Mouse (Mus musculus) hindbrain, postnatal 0 days (tissue): ENCODE results near the gene Defb48. TPM values are rescaled to one million over a fixed set of nuclear protein-coding genes. Genes with fewer than 3 reads are reported as not detected.

Experiments used
- ATAC-seq: fragments of 200-750 bp; cut with Nextera tagmentation; 2 replicates; pipeline ENCODE4 v1.8.0; 2017; ENCODE audit warnings: mild to moderate bottlenecking, moderate TSS enrichment, moderate library complexity
- DNase-seq: peaks from one replicate; pipeline ENCODE4 v3.0.0-alpha.2; 2015; ENCODE audit warnings: low spot score
- H3K27ac ChIP-seq: fragments of 300-500 bp; sonication (generic); 2 replicates; pipeline ENCODE4 v1.5.1; 2014; ENCODE audit warnings: mild to moderate bottlenecking
- H3K27me3 ChIP-seq: fragments of 300-500 bp; sonication (generic); 2 replicates; pipeline ENCODE4 v1.6.1; 2014; ENCODE audit warnings: low read length, mixed read lengths; ENCODE audit not compliant: insufficient read depth
- H3K36me3 ChIP-seq: fragments of 300-500 bp; sonication (generic); 2 replicates; pipeline ENCODE4 v1.6.1; 2014; ENCODE audit warnings: low read length, mixed read lengths; ENCODE audit not compliant: insufficient read depth
- H3K4me1 ChIP-seq: fragments of 300-500 bp; sonication (generic); 2 replicates; pipeline ENCODE4 v1.6.1; 2014; ENCODE audit warnings: antibody characterized with exemption, low read length, mixed read lengths; ENCODE audit not compliant: insufficient read depth
- H3K4me2 ChIP-seq: fragments of 300-500 bp; sonication (generic); 2 replicates; pipeline ENCODE4 v1.6.1; 2014; ENCODE audit warnings: low read depth, mild to moderate bottlenecking, low read length, moderate library complexity, mixed read lengths
- H3K4me3 ChIP-seq: fragments of 300-500 bp; sonication (generic); 2 replicates; pipeline ENCODE4 v1.5.1; 2014; ENCODE audit warnings: low read length
- H3K9ac ChIP-seq: fragments of 300-500 bp; sonication (generic); replicated peaks from 2 replicates; pipeline ENCODE4 v1.6.1; 2014; ENCODE audit warnings: mild to moderate bottlenecking, low read length, moderate library complexity, mixed read lengths
- H3K9me3 ChIP-seq: fragments of 300-500 bp; sonication (generic); 2 replicates; pipeline ENCODE4 v1.6.1; 2016; ENCODE audit warnings: low read length, mixed read lengths
- CTCF ChIP-seq: IDR thresholded peaks from 2 replicates; pipeline ENCODE4 v1.5.1; 2016; ENCODE audit warnings: antibody characterized with exemption, control low read depth, low read depth
- WGBS: fragments of 180-500 bp; shearing (Covaris S2); extraction: QIAGEN DNeasy Blood & Tissue Kit; methylation state at CpG from one replicate; pipeline ENCODE4 v1.1.7; 2014; 5-methylcytosine and 5-hydroxymethylcytosine counted together
- polyA plus RNA-seq: library from polyadenylated mRNA; unstranded; fragments of >200 nt; fragmentation: Nextera tagmentation; extraction: Ambion mirVana; gene quantifications from 2 replicates; pipeline ENCODE4 v1.2.1, GENCODE M21; 2015
- total RNA-seq: library from RNA; depleted of rRNA; stranded (reverse); fragments of >200 nt; gene quantifications from 2 replicates; pipeline ENCODE4 v1.2.3, GENCODE M21; 2014; rRNA removed

Defb48 gene
- total RNA-seq (not detected in 2 replicates), polyA plus RNA-seq (not detected in 2 replicates)

- Histone ChIP-seq H3K9ac (no peak within 1 kb of the TSS), H3K4me3 (no peak within 1 kb of the TSS), H3K4me1 (no peaks in the 10 kb centered on the region), H3K36me3 (no peaks in the 10 kb centered on the region), H3K27me3 (no peaks in the 10 kb centered on the region), H3K27ac (no peak within 1 kb of the TSS), H3K9me3 (no peaks in the 10 kb centered on the region), H3K4me2 (no peak within 1 kb of the TSS)
- ATAC-seq (no peak), DNase-seq (no peak)
- 69% methylated on average over 1 of the region's 1 CpGs for WGBS
- no peak for TF ChIP-seq CTCF
Observed at GRCm38 (mm10) chr14:62984410-62984809, at the start of gene Defb48. Defb48 (minus strand) TSS chr14:62984510.

GRCm38 (mm10) chr14:63020524-63021156 is 36.3 kb upstream of the Defb48 start:
- Histone ChIP-seq H3K9me3 (no peaks in the 10 kb centered on the region), H3K4me1 (no peaks in the 10 kb centered on the region), H3K9ac (no peak overlapping the region), H3K4me2 (no peak overlapping the region), H3K27me3 (no peaks in the 10 kb centered on the region), H3K36me3 (no peaks in the 10 kb centered on the region), H3K4me3 (no peak overlapping the region), H3K27ac (no peak overlapping the region)
- WGBS = 61% methylated on average over 6 of the region's 6 CpGs
- no peak for TF ChIP-seq CTCF
- ATAC-seq = no peak
- no peak for DNase-seq

GRCm38 (mm10) chr14:63014667-63015066 is 30.4 kb upstream of the Defb48 start:
- no peaks in the 10 kb centered on the region for H3K9me3 ChIP-seq
- ATAC-seq = no peak
- H3K4me3 ChIP-seq = no peak overlapping the region
- TF ChIP-seq CTCF = no peak
- H3K27ac ChIP-seq = no peak overlapping the region
- no peak overlapping the region for H3K4me2 ChIP-seq
- no peak overlapping the region for H3K9ac ChIP-seq
- H3K27me3 ChIP-seq = no peaks in the 10 kb centered on the region
- H3K4me1 ChIP-seq = no peaks in the 10 kb centered on the region
- WGBS = 90% methylated on average over 4 of the region's 4 CpGs
- no peak for DNase-seq
- no peaks in the 10 kb centered on the region for H3K36me3 ChIP-seq

GRCm38 (mm10) chr14:63013082-63013481 is 28.8 kb upstream of the Defb48 start:
- Histone ChIP-seq H3K27ac (no peak overlapping the region), H3K27me3 (no peaks in the 10 kb centered on the region), H3K4me1 (no peaks in the 10 kb centered on the region), H3K4me3 (no peak overlapping the region), H3K9ac (no peak overlapping the region), H3K9me3 (no peaks in the 10 kb centered on the region), H3K36me3 (no peaks in the 10 kb centered on the region), H3K4me2 (no peak overlapping the region)
- DNase-seq (no peak), ATAC-seq (no peak)
- TF ChIP-seq CTCF = no peak
- 81% methylated on average over 4 of the region's 4 CpGs for WGBS

GRCm38 (mm10) chr14:63011471-63011870 is 27.2 kb upstream of the Defb48 start, which contains the start of gene Defb43:
Defb43 (plus strand) TSS chr14:63011771.
- DNase-seq (no peak), ATAC-seq (no peak)
- Histone ChIP-seq H3K9ac (no peak within 1 kb of the TSS), H3K27me3 (no peaks in the 10 kb centered on the region), H3K9me3 (no peaks in the 10 kb centered on the region), H3K36me3 (no peaks in the 10 kb centered on the region), H3K4me2 (no peak within 1 kb of the TSS), H3K4me1 (no peaks in the 10 kb centered on the region), H3K27ac (no peak within 1 kb of the TSS), H3K4me3 (no peak within 1 kb of the TSS)
- 95% methylated on average over 5 of the region's 5 CpGs for WGBS
- TF ChIP-seq CTCF = no peak

- no peak for TF ChIP-seq CTCF
- DNase-seq (no peak), ATAC-seq (no peak)
- Histone ChIP-seq H3K9me3 (no peaks in the 10 kb centered on the region), H3K36me3 (no peaks in the 10 kb centered on the region), H3K27ac (no peak overlapping the region), H3K9ac (no peak overlapping the region), H3K4me1 (no peaks in the 10 kb centered on the region), H3K27me3 (no peaks in the 10 kb centered on the region), H3K4me3 (no peak overlapping the region), H3K4me2 (no peak overlapping the region)
- WGBS = 54% methylated on average over 2 of the region's 2 CpGs
Observed at GRCm38 (mm10) chr14:63002588-63002987, 18.3 kb upstream of the Defb48 start.

- no peak overlapping the region for H3K4me2 ChIP-seq
- no peak for TF ChIP-seq CTCF
- no peak overlapping the region for H3K27ac ChIP-seq
- H3K4me1 ChIP-seq = no peaks in the 10 kb centered on the region
- WGBS = 85% methylated on average over 4 of the region's 4 CpGs
- H3K27me3 ChIP-seq = no peaks in the 10 kb centered on the region
- no peak for ATAC-seq
- no peak for DNase-seq
- H3K9ac ChIP-seq = no peak overlapping the region
- no peaks in the 10 kb centered on the region for H3K36me3 ChIP-seq
- no peak overlapping the region for H3K4me3 ChIP-seq
- H3K9me3 ChIP-seq = no peaks in the 10 kb centered on the region
Observed at GRCm38 (mm10) chr14:62998977-62999376, 14.7 kb upstream of the Defb48 start.
